Mouse (Mus musculus) left cerebral cortex, adult 8-10 months (tissue): ENCODE measurements at regions not wholly inside any gene's neighbourhood (a gene's known extent, or its start where the extent isn't known, plus 50 kb on each side); places are given as distances from the start of the nearest gene placed in this dataset.
"Not testable (repeated sequence)": the region's sequence is repeated elsewhere in the genome, so short reads cannot be mapped to it uniquely, and the experiment has no call there.

Source experiments
- DNase-seq, 2 experiments: peaks; one replicate each; pipeline ENCODE4 v3.0.0; 2022; ENCODE audit warnings: low spot score in 2 of 2

DNA sequence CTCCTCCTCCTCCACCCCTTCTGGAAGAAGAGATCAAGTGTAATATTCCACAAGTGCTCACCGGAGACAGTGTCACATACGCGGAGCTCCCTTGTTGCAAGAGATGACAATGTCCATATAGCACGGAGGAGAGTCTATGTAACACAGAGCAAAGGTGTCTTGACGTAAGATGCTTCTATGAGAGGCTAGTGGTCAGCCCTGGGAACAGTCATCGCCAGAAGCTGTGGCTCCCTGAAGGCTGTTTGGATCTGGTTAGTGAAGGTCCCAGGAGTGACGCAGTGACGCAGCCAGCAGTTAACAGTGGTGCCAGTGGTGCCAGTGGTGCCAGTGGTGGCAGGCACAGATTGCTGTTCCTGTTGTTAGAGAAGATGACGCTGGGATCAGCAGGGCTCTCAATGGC lies 66.9 kb downstream of the Twistnb start:
- no peak for DNase-seq

- peak in 1 of 2 experiments; percentile 10 for DNase-seq
Measured at GRCm38 (mm10) chr12:33497319-33497892, 68.0 kb downstream of the Twistnb start.

- DNase-seq: no peak
Measured at GRCm38 (mm10) chr12:33541566-33541965, 112.1 kb downstream of the Twistnb start.

- not testable (repeated sequence) for DNase-seq
Measured at GRCm38 (mm10) chr12:33551660-33552059, 122.2 kb downstream of the Twistnb start.

GRCm38 (mm10) chr12:33552231-33552630 lies 122.8 kb downstream of the Twistnb start:
- no peak for DNase-seq

DNA sequence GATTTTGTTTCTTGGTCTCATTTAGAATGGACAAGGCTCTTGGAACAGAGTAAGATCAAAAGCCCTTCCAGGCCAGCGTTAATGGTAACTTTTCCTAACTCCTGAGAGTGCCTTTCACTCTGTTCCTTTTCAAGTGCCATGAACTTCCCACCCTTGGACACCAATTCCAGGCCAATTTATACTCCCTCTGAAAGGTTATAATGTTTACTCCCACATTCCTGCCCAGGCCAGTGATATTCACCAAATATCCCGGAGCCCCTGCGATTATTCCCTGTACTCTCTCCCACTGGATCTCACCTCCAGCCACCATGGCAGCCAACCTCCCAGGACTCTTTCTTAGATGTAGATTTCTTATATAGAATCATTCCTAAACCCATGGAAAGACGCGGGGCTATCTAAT lies 123.2 kb downstream of the Twistnb start:
- no peak for DNase-seq

GRCm38 (mm10) chr12:33553731-33554130 lies 124.3 kb downstream of the Twistnb start:
- DNase-seq: no peak

GRCm38 (mm10) chr12:33561141-33561540 lies 131.7 kb downstream of the Twistnb start:
- peak in 1 of 2 experiments; percentile 9 for DNase-seq

DNA sequence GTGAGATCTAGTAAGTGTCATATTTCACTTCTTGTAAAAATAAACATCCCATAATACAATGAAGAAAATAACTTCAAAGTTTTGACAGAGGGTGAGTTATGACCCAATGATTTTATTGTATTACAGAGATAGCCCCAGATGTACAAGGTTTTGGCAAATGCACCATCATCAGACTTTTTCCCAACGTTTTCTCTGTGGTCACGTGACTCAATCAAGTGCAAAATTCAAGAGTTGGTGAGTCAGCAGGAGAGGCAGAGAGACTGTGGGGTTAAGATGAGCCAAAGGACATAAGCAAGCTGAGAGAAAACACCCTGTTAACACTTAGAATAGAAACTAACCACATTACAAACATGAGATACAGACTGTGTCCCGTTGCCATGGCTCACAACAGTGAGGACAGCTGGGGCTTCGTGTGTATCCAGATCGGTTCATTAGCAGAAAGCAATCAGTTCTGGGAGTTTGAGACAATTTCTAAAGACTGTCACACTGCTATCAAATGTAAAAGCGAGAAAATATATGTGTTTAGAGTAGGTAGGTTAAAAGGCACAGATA lies 148.5 kb downstream of the Twistnb start:
- no peak for DNase-seq

DNA sequence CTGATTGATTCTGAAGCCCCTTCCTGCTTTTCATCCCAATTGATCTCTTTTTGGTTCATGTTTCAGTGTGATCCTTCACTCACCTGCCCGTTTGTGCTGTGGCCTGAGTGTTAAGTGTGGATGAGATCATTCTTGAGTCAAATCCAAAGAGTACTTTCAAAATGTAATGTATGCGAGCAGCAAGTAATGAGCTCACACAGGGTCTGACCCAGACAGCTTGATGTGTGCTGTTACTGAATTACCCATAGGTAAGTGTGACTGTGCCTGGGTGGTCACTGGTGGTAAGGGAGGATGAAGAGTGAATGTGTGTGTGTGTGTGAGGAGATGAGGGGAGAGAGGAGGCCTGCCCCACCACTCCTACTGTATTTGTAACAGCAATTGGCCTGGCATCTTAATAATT lies 151.4 kb downstream of the Twistnb start:
- DNase-seq: no peak

DNA sequence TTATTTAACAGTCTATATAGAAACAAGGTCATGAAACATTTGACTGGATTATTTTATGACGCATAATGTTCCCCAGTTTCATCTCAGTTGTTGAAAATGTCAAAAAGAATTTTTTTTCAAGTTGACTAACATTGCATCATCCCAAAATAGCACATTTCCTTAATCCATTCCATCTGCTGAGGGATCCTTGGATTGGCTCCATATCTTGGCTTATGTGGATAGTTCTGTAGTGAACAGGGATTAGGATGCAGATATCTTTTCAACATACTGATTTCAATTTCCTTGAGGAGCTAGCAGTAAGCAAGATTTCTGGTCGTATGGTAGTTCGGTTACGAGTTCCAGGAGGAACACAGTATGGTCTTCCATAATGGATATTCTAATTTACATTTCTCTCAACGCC lies 161.6 kb downstream of the Twistnb start:
- DNase-seq: no peak

GRCm38 (mm10) chr12:33592431-33592911 lies 163.0 kb downstream of the Twistnb start:
- DNase-seq: no peak

GRCm38 (mm10) chr12:33592938-33593337 lies 163.5 kb downstream of the Twistnb start:
- no peak for DNase-seq

GRCm38 (mm10) chr12:33593685-33594084 lies 164.2 kb downstream of the Twistnb start:
- no peak for DNase-seq

DNA sequence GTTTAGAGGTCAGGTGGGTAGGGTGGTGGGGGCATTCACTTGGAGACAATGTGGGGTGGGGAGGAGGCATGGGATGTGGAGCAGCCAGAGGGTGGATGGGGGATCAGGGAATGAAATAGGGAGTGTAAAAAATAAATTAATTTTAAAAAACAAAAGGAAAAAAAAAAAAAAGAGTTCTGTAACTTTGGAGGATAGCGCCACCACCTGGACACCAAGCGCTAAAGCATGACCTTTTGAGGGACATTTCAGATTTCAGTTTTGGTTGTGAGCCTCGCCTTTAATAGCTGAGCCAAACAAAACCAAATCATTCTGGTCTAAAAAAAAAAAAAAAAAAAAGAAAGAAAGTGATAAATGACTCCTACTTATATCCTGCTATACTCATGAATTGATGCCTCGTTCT lies 176.0 kb downstream of the Twistnb start:
- DNase-seq: no peak

- DNase-seq: no peak
Measured at GRCm38 (mm10) chr12:33607811-33608602, 178.6 kb downstream of the Twistnb start.

GRCm38 (mm10) chr12:33612378-33612777 lies 182.9 kb downstream of the Twistnb start:
- no peak for DNase-seq

GRCm38 (mm10) chr12:33620391-33620790 lies 191.0 kb downstream of the Twistnb start:
- no peak for DNase-seq

GRCm38 (mm10) chr12:33626092-33626882 lies 196.9 kb downstream of the Twistnb start:
- DNase-seq: no peak

GRCm38 (mm10) chr12:33652597-33652996 lies 223.2 kb downstream of the Twistnb start:
- DNase-seq: peak in 1 of 2 experiments; percentile 8

DNA sequence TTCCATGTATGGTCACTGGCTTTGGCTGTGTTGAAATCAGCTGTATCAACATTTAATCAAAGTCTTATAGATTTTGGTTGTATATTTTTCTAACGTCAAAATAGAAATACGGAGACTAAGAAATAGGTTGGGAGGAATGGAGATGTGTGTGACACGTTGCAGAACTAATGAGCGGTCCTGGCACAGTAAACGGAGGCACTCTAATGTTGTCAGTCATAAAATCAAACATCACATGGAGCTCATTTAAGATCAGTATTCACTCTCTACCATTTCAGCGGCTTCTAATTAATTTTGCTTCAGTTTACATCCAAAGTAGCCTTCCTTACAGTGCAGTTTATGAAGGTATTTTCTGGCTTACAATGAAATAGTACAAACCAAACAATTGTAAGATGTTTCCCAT lies 246.1 kb downstream of the Twistnb start:
- DNase-seq: no peak

DNA sequence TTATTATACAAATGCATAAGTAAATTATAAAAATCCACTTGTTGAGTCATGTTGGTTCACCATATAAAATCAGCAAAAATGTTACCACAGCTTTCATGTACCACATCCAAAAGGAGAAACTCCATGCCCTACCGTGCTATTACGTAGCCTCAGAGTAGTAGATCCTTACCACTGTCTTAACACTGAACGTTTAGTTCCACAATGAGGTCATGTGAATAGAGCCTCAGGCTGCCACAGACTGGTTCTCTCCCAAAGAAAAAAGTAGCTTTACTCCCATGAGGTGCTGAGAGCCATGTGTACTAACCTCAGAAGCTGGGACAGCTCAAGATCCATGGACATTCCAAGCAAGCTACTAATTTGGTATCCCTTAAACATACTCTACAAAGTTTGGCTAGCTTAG lies 235.4 kb upstream of the Ferd3l start:
- no peak for DNase-seq
